Mouse (Mus musculus) neural tube, embryonic 12.5 days (tissue): ENCODE data around the gene Sf3b4. TPM values are rescaled to one million over a fixed set of nuclear protein-coding genes. Genes with fewer than 3 reads are reported as not detected.
"Not testable (repeated sequence)": the region's sequence is repeated elsewhere in the genome, so short reads cannot be mapped to it uniquely, and the experiment has no call there.

ENCODE experiments used
- ATAC-seq: fragments of 200-750 bp; cut with Nextera tagmentation; 2 replicates; pipeline ENCODE4 v1.8.0; 2017; ENCODE audit warnings: low read depth, mild to moderate bottlenecking, moderate TSS enrichment, moderate library complexity; ENCODE audit not compliant: low FRiP score
- H3K27ac ChIP-seq: fragments of 300-500 bp; sonication (generic); 2 replicates; pipeline ENCODE4 v1.5.1; 2016
- H3K27me3 ChIP-seq: fragments of 300-500 bp; sonication (generic); replicated peaks from 2 replicates; pipeline ENCODE4 v1.6.1; 2016; ENCODE audit warnings: mild to moderate bottlenecking
- H3K36me3 ChIP-seq: fragments of 300-500 bp; sonication (generic); 2 replicates; pipeline ENCODE4 v1.6.1; 2016; ENCODE audit warnings: mild to moderate bottlenecking
- H3K4me1 ChIP-seq: fragments of 300-500 bp; sonication (generic); 2 replicates; pipeline ENCODE4 v1.6.1; 2016
- H3K4me2 ChIP-seq: fragments of 300-500 bp; sonication (generic); replicated peaks from 2 replicates; pipeline ENCODE4 v1.6.1; 2016; ENCODE audit warnings: mild to moderate bottlenecking
- H3K4me3 ChIP-seq: fragments of 300-500 bp; sonication (generic); 2 replicates; pipeline ENCODE4 v1.5.1; 2016
- H3K9ac ChIP-seq: fragments of 300-500 bp; sonication (generic); 2 replicates; pipeline ENCODE4 v1.6.1; 2016; ENCODE audit warnings: mild to moderate bottlenecking
- H3K9me3 ChIP-seq: fragments of 300-500 bp; sonication (generic); 2 replicates; pipeline ENCODE4 v1.6.1; 2016; ENCODE audit warnings: mild to moderate bottlenecking
- WGBS: fragments of 180-500 bp; shearing (Covaris S2); methylation state at CpG from one replicate; pipeline ENCODE4 v1.1.7; 2016; 5-methylcytosine and 5-hydroxymethylcytosine counted together
- polyA plus RNA-seq: library from polyadenylated mRNA; unstranded; fragments of >200 nt; fragmentation: Nextera tagmentation; extraction: Ambion mirVana; gene quantifications from 2 replicates; pipeline ENCODE4 v1.2.1, GENCODE M21; 2016

Sf3b4 gene
- polyA plus RNA-seq, 1 experiment from 2014 or later, result 183 TPM

DNA sequence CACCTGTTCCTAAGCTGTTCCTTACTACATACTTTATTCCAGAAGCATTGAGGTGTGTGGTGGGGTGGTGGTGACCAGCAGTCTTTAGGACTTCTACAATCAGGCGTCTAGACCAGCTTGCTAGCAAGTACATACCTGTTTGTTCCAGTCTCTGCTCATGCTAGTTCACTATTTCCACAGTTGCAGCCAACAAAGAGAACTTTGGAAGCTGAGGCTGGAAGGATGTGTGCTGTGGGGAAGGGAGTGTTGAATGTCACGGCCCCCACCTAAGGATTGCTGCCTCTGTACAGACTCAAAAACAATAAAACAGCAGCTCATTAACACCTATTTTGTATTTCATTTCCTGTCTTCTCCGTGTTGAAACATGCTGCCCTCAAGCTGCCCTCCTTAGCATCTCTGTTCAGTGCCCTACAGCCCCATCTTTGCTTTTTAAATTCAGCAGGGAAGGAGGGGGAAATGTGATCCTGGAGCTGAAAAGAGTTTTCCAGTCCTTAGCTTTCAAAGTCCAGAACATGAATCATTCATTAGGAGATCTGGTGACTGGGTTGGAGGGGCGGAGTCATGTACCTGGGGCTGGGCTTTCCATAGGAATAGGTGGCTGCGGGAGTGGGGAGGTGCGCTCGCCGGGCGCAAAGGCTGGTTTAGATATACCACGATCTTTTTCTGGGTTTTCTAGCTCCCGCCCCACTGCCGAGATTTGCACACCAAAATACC lies 11.2 kb upstream of the Sf3b4 start:
- Histone ChIP-seq H3K4me3 (peak overlapping the region; percentile 34), H3K27me3 (no peaks in the 10 kb centered on the region), H3K4me1 (peaks cover 16% of the 10 kb centered on the region), H3K27ac (no peak overlapping the region), H3K9ac (peak overlapping the region; percentile 64), H3K9me3 (no peaks in the 10 kb centered on the region), H3K36me3 (peaks cover under 1% of the 10 kb centered on the region; the same call in 1 of the 2 replicates), H3K4me2 (peak overlapping the region; percentile 75)
- 0 out of 2 replicates have a peak, but pooled peaks have one; percentile 49 for ATAC-seq
- WGBS, result 2% methylated on average over 12 of the region's 12 CpGs

DNA sequence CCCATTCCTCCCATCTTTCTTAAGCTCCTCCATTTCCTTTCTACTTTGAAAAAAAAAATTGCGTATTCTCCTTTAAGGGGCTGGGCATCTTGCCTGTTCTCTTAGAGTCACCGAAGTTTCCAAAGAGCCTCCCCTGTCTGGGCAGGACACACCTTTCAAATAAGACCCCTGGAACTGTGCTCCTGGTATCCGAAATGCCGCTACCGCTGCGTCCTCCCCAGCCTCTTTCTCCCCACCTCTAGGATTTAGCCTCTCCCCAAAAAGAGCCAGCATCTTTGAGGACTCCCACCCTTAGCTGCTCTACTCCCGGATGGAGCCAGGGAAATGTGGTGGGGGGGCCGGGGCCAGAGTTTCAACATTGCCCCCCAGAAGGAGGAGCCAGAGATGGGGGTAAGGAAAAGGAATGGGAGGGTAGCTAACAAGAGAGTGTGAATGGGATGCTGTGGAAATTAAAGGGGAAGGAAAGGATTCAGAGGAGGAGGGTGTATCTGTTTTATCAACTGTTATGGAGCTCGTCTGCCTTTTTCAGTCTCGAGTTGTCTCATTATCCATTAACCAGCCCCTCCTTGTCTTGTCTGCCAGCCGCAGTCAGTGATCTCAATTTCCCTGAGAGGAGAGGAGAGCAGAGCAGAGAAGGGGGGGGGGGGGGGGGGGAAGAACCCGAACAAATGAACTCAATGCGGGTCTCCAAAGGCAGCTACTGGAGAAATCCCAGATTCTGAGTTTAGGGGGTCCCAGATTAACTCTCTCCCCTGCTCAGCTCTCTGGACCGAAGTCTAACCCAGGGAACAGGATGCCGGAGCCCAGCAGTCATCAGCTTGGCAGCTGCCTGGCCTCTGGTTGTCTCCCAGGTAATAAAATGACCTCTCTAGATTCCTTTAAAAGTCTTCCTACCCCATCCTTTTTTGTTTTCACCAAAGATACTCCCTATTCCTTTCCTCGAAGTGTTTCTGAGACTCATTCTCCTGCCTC lies 10.0 kb upstream of the Sf3b4 start, which contains the start of gene Mtmr11:
Gene Mtmr11 (plus strand): TSS at position 136 of the 972 bp plus-strand sequence.
- no peaks in the 10 kb centered on the region for H3K27me3 ChIP-seq
- no peaks in the 10 kb centered on the region for H3K36me3 ChIP-seq
- no peaks in the 10 kb centered on the region for H3K9me3 ChIP-seq
- no peak within 1 kb of the TSS for H3K27ac ChIP-seq
- H3K4me3 ChIP-seq, result peak within 1 kb of the TSS; percentile 34
- WGBS, result 3% methylated on average over 16 of the region's 16 CpGs
- H3K4me1 ChIP-seq, result peaks cover 16% of the 10 kb centered on the region
- peak within 1 kb of the TSS; percentile 75 for H3K4me2 ChIP-seq
- ATAC-seq, result no peak
- H3K9ac ChIP-seq, result peak within 1 kb of the TSS; percentile 64

DNA sequence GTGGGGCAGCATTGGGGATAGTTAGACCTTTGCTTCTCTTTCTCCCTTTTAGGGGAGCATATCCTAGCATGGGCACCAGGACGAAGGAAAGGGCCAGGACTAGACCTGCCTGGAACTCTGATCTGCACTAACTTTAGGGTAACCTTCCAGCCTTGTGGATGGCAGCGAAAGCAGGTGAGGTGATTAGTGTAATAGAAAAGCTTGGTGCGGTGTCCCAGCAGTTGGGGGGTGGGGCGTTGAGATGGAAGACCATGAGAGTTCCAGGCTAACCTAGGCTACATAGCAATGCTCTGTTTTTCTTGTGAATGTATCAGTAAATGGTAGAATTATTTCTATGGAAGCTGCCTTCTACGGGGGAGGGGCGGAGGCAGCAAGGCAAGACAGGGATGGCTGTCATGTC lies 9.1 kb upstream of the Sf3b4 start:
- Histone ChIP-seq H3K27ac (no peak overlapping the region), H3K27me3 (no peaks in the 10 kb centered on the region), H3K9me3 (no peaks in the 10 kb centered on the region), H3K4me3 (no peak overlapping the region), H3K9ac (no peak overlapping the region), H3K4me1 (peaks cover 16% of the 10 kb centered on the region), H3K36me3 (no peaks in the 10 kb centered on the region), H3K4me2 (peak overlapping the region; percentile 75; the same call in 1 of the 2 replicates)
- 88% methylated on average over 6 of the region's 6 CpGs for WGBS
- no peak for ATAC-seq

DNA sequence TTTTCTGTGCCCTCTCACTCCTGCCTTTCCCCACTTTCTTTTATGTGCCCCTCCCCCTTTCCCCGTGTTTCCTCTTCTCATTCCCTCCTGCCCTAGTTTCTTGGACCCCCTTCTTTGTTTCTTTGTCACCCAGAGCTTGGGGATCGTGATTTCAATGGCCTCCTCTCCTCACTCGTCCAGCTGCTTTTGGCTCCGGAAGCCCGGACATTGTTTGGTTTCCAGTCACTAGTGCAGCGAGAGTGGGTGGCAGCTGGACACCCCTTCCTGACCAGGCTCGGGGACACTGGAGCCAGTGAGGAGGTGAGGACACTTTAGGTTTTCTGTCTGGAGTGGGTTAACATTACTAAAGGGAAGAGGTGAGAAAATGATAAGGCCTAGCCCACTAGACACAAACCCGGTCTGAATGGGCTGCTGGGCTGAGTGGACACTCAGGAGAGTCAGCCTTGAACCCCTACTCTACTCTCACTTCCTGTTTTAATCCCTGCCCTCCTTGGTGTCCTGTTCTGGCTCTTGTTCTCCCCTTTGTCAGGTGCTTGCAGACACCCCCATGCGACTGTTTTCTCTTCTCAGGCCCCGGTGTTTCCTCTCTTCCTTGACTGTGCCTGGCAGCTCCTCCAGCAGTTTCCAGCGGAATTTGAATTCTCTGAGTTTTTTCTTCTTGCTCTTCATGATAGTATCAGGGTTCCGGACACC lies 3.5 kb upstream of the Sf3b4 start:
- Histone ChIP-seq H3K9me3 (no peaks in the 10 kb centered on the region), H3K4me3 (no peak overlapping the region), H3K9ac (no peak overlapping the region), H3K36me3 (peaks cover 5% of the 10 kb centered on the region; the same call in 1 of the 2 replicates), H3K4me1 (peaks cover 17% of the 10 kb centered on the region), H3K27ac (no peak overlapping the region), H3K4me2 (no peak overlapping the region), H3K27me3 (no peaks in the 10 kb centered on the region)
- 75% methylated on average over 12 of the region's 12 CpGs for WGBS
- no peak for ATAC-seq

GRCm38 (mm10) chr3:96170276-96170675 lies 1.9 kb upstream of the Sf3b4 start:
- H3K4me2 ChIP-seq, result 0 out of 2 replicates have a peak overlapping the region, but pooled peaks have one; percentile 12
- H3K9me3 ChIP-seq, result no peaks in the 10 kb centered on the region
- no peak overlapping the region for H3K9ac ChIP-seq
- peaks cover 26% of the 10 kb centered on the region for H3K4me1 ChIP-seq
- no peaks in the 10 kb centered on the region for H3K27me3 ChIP-seq
- ATAC-seq, result no peak
- whole genome bisulfite sequencing, result 91% methylated on average over 4 of the region's 4 CpGs
- H3K36me3 ChIP-seq, result peaks cover 19% of the 10 kb centered on the region
- H3K27ac ChIP-seq, result no peak overlapping the region
- no peak overlapping the region for H3K4me3 ChIP-seq

DNA sequence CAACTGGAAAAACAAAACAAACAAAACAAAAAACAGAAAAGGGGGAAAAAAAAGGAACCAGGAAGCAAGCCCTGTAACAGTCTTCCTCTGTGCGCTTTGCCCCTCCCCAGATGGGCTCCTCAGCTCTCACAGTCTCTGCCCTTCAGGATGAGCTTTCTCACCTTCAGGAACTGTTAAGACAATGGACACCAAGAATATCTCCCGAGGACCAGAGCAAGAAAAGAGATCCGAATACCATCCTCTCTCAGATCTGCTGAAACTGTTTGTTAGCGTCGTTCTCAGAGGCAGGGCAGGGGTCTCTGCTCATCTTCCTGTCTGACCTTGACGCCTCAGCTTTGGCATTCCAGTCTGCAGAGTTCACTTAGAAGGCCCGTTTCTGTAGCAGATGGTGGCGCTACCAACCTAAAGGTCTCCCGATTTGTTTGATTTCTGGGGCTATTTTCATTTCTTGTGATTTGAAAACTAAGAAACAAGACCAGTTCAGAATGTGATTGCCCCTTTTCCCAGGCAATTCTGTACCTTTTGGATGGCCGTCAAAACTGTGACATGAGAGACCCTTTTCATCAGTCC lies 1.1 kb upstream of the Sf3b4 start:
- ATAC-seq, result no peak
- no peak overlapping the region; the same call in 1 of the 2 replicates for H3K4me3 ChIP-seq
- H3K4me2 ChIP-seq, result peak overlapping the region; percentile 95
- peaks cover 25% of the 10 kb centered on the region for H3K36me3 ChIP-seq
- H3K4me1 ChIP-seq, result peaks cover 26% of the 10 kb centered on the region
- no peak overlapping the region for H3K27ac ChIP-seq
- H3K9me3 ChIP-seq, result no peaks in the 10 kb centered on the region
- H3K9ac ChIP-seq, result 0 out of 2 replicates have a peak overlapping the region, but pooled peaks have one; percentile 5
- no peaks in the 10 kb centered on the region for H3K27me3 ChIP-seq
- WGBS, result 78% methylated on average over 10 of the region's 10 CpGs

DNA sequence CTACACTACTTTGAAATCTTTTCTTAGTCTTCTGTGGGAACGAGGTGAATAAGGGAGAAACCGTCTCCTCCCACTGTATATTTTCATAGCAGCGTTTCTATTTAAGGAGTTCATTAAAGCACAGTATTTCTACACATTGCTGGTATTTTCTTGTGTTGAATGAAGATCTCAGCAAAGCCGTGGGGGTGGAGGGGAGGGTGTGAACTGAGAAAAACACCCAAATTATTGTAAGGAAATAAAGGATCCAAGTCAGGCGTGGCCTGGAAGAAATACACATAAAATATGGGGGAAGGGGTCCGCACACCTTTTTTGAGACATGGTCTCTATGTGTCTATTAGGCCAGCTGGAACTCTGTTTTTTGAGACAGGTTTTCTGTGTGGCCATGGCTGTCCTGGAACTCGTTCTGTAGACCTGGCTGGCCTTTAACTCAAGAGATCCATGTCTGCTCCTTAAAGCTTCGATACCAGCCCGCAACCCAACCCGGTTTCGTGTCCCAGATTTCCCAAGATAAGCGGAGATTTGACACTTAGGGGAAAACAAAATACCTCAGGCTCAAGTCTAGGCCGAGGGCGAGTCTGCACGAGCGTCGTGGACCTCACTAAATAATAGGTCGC lies 442 bp upstream of the Sf3b4 start:
- WGBS, result 24% methylated on average over 18 of the region's 18 CpGs

GRCm38 (mm10) chr3:96173185-96173584 lies 1.1 kb downstream of the Sf3b4 start:
- H3K9me3 ChIP-seq, result no peaks in the 10 kb centered on the region
- peaks cover 26% of the 10 kb centered on the region for H3K4me1 ChIP-seq
- no peak for ATAC-seq
- H3K9ac ChIP-seq, result peak overlapping the region; percentile 90
- H3K4me2 ChIP-seq, result peak overlapping the region; percentile 95
- peak overlapping the region; percentile 88 for H3K4me3 ChIP-seq
- no peak overlapping the region for H3K27ac ChIP-seq
- H3K27me3 ChIP-seq, result no peaks in the 10 kb centered on the region
- peaks cover 43% of the 10 kb centered on the region for H3K36me3 ChIP-seq
- WGBS, result 39% methylated on average over 7 of the region's 7 CpGs

More for the DNA sequence above, 442 bp upstream of the Sf3b4 start:
- peak overlapping the region; percentile 95 for H3K4me2 ChIP-seq
- peak overlapping the region; percentile 92 for H3K27ac ChIP-seq
- H3K36me3 ChIP-seq, result peaks cover 31% of the 10 kb centered on the region
- H3K27me3 ChIP-seq, result no peaks in the 10 kb centered on the region
- ATAC-seq, result peak; percentile 38
- no peaks in the 10 kb centered on the region for H3K9me3 ChIP-seq
- peak overlapping the region; percentile 88 for H3K4me3 ChIP-seq
- H3K9ac ChIP-seq, result peak overlapping the region; percentile 90
- H3K4me1 ChIP-seq, result peaks cover 26% of the 10 kb centered on the region

GRCm38 (mm10) chr3:96174042-96174441 lies 1.9 kb downstream of the Sf3b4 start:
- H3K36me3 ChIP-seq, result peaks cover 49% of the 10 kb centered on the region
- ATAC-seq, H3K9me3 ChIP-seq, H3K27me3 ChIP-seq, H3K9ac ChIP-seq, H3K27ac ChIP-seq: not testable (repeated sequence)
- H3K4me2 ChIP-seq, result peak overlapping the region; percentile 95
- WGBS, result 91% methylated on average over 4 of the region's 4 CpGs
- H3K4me3 ChIP-seq, result 0 out of 2 replicates have a peak overlapping the region, but pooled peaks have one; percentile 1
- peaks cover 26% of the 10 kb centered on the region for H3K4me1 ChIP-seq

DNA sequence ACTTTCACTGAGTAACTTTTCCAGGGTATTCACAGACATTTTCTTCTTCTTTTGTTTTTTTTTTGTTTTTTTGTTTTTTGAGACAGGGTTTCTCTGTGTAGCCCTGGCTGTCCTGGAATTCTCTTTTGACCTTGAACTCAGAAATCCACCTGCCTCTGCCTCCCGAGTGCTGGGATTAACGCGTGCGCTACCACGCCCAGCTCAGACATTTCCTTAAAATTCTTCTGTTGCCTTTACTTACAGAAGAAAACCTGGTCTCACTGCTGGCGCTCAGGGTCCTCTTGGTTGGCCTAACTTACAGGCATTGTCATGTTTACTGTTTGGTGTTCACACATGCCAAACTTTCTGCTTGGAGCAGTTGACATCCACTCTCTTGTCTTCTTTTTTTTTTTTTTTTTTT lies 3.1 kb downstream of the Sf3b4 start:
- H3K4me3 ChIP-seq, result no peak overlapping the region
- 96% methylated on average over 6 of the region's 6 CpGs for WGBS
- no peak overlapping the region for H3K27ac ChIP-seq
- H3K9me3 ChIP-seq, result no peaks in the 10 kb centered on the region
- no peak for ATAC-seq
- H3K27me3 ChIP-seq, result no peaks in the 10 kb centered on the region
- H3K36me3 ChIP-seq, result peaks cover 44% of the 10 kb centered on the region
- no peak overlapping the region for H3K4me2 ChIP-seq
- peaks cover 26% of the 10 kb centered on the region for H3K4me1 ChIP-seq
- H3K9ac ChIP-seq, result no peak overlapping the region

DNA sequence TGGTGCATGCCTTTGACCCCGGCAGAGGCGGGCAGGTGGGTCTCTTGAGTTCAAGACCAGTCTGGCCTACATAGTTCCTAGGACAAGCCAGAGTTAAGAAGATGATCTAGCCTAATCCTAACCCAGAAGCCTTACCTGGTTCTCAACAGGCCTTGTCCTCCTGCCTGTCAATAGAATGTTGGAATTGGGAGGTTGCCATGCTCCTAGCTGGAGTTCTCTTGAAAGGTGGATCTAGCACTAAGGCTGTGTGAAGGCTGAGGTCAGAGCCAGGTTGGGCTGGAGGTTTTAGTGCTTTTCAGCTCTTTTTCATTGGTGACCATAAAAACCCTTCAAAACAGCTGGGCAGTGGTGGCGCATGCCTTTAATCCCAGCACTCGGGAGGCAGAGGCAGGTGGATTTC lies 6.3 kb downstream of the Sf3b4 start:
- no peak overlapping the region for H3K4me3 ChIP-seq
- no peak overlapping the region for H3K9ac ChIP-seq
- H3K4me2 ChIP-seq, result no peak overlapping the region
- no peaks in the 10 kb centered on the region for H3K9me3 ChIP-seq
- H3K27ac ChIP-seq, result no peak overlapping the region
- 89% methylated on average over 4 of the region's 4 CpGs for WGBS
- H3K27me3 ChIP-seq, result no peaks in the 10 kb centered on the region
- H3K4me1 ChIP-seq, result peaks cover 32% of the 10 kb centered on the region
- ATAC-seq, result no peak
- peaks cover 44% of the 10 kb centered on the region for H3K36me3 ChIP-seq
